Mouse (Mus musculus) WW6 (cell line): ENCODE measurements around the gene Prss57.
A peak's percentile ranks its signal among the peaks of the same experiment; 100 is the strongest.

ENCODE experiments used
- DNase-seq: peaks from one replicate; pipeline ENCODE4 v3.0.0-alpha.2; 2013; ENCODE audit warnings: low read depth, low spot score

Prss57 gene

GRCm38 (mm10) chr10:79755854-79756253 lies 34.9 kb downstream of the Prss57 start:
- no peak for DNase-seq

DNA sequence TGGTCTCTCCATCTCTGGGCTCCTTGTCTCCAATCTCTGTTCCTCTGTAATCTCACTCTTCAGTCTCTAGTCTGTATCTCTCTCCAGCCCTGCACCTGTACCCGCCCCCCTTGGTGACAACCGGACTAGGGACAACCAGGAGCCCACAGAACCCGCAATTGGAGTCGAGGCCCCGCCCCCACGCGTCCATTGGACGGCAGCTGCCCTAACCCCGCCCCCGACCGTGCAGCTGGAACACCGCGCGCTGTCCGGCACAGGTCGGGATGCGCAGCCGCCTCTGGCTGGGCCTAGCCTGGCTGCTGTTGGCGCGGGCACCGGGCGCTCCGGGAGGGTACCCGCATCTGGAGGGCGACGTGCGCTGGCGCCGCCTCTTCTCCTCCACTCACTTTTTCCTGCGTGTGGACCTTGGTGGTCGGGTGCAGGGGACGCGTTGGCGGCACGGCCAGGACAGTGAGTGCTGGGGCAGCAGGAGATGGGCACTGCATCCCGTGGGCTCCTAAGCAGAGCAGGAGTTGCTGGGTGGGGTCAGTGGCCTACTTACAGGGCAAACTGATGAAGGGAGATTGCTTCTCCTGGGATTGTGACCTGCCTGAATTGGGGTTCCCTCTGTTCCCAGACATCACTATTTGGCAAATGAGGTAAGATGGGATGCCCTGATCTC lies 35.8 kb downstream of the Prss57 start, which contains the start of gene Fgf22:
TSS of gene Fgf22 (plus strand) at position 221 of the 661 bp plus-strand sequence.
- peak; percentile 66 for DNase-seq

DNA sequence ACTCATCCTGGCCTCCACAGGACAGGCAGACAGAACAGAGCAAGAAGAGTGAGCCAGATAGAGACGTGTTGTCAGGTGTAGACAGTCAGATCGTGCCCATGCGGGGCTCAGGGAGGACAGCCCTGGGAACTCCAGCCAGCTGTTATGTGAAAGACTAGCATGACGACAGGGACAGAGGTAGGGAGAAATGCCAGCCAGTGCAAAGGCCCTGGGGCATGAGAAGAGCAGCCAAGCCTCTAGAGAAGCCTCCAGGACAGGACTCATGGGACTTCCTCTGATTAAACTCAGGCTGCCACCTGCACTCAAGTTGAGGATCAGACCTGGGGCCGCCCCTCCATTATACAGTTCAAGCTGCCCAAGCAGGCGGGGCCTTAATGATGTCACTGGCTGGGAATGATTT lies 42.3 kb downstream of the Prss57 start:
- DNase-seq, result no peak

- DNase-seq, result no peak
These were observed 44.0 kb downstream of the Prss57 start for GRCm38 (mm10) chr10:79746774-79747151.

DNA sequence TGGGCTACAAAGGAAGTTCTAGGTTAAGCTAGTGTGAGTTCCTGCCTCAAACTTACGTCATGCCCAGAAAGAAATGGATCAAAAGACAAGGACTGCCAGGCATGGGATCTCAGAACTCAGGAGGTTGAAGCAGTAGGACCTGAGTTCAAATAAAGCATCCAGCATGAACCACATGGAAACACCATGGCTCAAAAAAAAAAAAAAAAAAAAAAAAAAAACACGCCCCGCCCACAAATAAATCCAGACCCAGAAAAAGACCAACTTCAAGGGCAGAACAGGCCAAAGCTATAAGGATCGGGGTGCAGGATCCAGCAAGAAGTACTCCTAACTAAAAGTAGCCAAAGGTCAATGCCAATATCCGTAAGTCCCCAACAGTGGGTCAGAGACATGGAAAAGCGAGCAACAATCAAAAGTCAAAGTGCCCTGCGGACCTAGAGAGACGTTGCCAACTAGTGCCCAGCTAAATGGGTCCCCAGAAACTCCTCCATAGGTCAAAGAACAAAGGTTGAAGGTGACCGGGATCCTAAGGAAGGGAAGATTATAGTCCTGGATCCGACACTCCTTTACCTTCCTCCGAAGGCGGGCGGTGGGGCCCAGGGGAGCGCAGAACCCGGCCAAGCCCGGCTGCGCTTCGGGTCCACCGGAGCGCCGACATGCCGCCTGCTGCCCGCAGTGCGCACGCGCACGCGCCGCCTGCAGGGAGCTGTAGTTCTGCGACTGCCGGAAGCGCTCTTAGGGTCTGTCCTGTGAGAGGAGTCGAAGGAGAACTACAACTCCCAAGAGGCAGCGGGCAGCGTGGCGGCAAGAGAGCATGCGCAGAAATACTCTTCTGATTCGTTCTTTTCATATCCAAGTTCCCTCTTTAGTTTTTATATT lies 44.6 kb downstream of the Prss57 start, which contains the start of gene Polrmt:
TSS of gene Polrmt (minus strand) at position 684 of the 876 bp plus-strand sequence.
- peak; percentile 88 for DNase-seq

- no peak for DNase-seq
These were observed 45.4 kb downstream of the Prss57 start for GRCm38 (mm10) chr10:79745411-79745810.

DNA sequence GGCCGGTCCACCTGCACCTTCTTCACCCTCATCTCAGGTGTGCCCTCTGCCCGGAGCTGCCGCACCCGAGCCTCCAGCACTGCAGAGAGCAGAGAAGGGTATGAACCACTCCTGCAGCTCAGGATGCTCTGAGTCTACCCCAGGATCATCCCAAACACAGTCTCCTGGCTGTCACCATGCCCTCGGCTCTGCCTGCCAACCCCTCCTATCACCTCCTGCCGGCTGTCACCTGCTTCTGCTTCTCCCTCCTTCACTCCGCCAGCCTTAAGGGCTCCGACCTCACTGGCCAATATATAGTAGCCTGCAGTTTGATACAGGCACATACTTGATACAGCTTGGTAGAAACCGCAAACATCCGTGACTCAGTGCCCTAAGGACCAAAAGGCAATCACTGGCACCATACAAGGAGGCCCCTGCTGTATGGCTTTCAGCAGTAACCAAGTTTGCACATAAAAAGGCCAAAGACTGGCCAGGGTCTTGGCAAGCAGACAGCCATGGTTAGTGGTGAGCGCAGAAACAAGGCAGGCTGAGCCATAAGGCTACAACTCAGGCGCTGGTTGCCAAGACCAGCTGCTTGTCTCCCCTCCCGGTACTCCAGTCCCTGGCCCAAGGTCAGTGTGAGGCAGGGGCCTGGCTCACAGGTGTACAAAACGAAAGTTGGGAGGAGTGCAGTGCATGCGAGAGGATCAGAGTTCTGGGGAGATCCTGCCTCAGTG lies 47.0 kb downstream of the Prss57 start:
- no peak for DNase-seq

DNA sequence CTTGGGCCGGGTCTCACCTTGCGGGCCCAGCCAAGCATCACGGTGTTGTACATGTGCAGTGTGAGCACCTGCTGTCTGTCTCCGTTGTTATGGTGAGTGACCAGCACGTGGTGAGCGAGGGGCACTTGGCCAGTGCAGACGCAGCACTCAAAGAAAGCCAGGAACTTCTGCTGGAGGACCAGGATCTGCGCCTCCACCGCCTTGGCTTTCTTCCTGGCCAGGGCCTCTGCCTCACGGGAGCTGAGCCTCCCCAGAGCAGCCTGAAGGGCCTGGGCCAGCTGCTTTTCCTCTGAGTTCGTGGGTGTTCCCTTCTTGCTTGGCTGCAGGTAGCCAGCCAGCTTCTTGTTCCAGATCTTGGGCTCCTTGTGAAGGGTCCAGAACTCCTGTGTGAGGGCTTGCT lies 47.6 kb downstream of the Prss57 start:
- DNase-seq, result no peak

GRCm38 (mm10) chr10:79740863-79741262 lies 49.9 kb downstream of the Prss57 start:
- no peak for DNase-seq

- no peak for DNase-seq
These were observed 51.5 kb downstream of the Prss57 start for GRCm38 (mm10) chr10:79739234-79739633.

DNA sequence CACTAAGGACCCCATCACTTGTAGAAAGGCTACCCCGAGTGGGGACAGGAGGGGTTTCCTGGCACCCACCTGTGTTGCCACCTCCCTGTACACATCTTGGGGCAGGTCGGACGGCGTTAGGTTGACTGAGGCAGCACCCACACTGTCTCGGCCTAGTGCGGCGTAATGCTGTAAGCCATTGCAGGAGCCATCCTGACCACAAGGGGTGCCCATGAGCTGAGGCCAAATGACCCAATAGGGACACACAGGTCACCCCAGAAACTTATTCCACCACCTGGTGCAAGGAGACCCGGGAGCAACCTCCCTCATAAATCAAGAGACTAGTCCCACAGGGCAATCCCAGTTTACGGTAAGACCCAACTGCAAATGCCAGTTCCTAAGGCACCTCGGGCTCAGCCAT lies 52.5 kb downstream of the Prss57 start:
- DNase-seq, result no peak

- DNase-seq, result no peak
These were observed 54.1 kb downstream of the Prss57 start for GRCm38 (mm10) chr10:79736706-79737105.

DNA sequence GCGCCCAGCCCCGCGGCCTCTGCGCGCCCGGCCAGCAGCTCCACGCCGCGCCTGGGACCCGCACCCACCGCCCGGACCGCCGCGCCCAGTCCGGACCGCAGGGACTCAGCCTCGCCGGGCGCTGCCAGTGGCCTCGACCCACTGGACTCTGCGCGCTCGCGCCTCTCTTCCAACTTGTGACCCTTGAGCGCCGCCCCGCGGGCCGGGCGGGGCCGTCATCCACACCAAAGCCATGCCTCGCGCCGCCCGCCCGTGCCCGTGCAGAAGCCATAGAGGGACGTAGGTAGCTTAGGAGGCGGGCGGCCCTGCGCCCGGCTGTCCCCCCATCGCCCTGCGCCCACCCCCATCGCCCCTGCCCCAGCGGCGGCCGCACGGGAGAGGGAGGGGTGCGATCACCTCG lies 55.4 kb downstream of the Prss57 start:
- no peak for DNase-seq

GRCm38 (mm10) chr10:79733847-79734246 lies 56.9 kb downstream of the Prss57 start:
- no peak for DNase-seq

DNA sequence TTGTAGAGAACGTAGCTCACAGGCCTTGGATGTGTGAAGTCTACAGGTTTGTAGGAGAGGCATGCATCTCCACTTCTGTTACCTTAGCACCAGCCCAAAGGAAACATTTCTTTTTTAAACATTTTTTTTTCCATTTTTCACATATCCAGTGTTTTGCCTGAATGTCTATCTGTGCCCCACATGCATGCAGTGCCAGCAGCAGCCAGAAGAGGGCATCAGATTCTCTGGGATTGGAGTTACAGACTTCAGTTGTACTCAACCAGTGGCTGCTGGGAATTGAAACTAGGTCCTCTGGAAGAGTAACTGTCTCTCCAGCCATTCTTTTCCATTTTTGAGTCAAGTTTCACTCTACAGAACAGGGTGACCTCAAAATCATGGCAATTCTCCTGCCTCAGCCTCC lies 58.3 kb downstream of the Prss57 start:
- no peak for DNase-seq
